Mouse (Mus musculus) E14TG2a.4 (cell line): ENCODE measurements around the gene Irf2.

Source experiments
- CTCF ChIP-seq: conservative IDR thresholded peaks from 2 replicates; pipeline ENCODE4 v1.5.1; 2014; ENCODE audit warnings: low read length
- NANOG ChIP-seq: IDR thresholded peaks from 2 replicates; pipeline ENCODE4 v1.6.1; 2014; ENCODE audit warnings: borderline replicate concordance, low read length, mixed read lengths
- POU5F1 ChIP-seq: IDR thresholded peaks from 2 replicates; pipeline ENCODE4 v1.6.1; 2014; ENCODE audit warnings: low read length, borderline replicate concordance

GRCm38 (mm10) chr8:46875615-46876293 is 136.2 kb downstream of the Irf2 start:
- no peak for TF ChIP-seq CTCF
- TF ChIP-seq POU5F1: no peak
- no peak for TF ChIP-seq NANOG
